Mouse (Mus musculus): ENCODE results near the gene Iqgap1. TPM values are rescaled to one million over a fixed set of nuclear protein-coding genes. Genes with fewer than 3 reads are reported as not detected.

Iqgap1 gene
- total and polyA plus RNA-seq, 2 experiments from 2014 or later: 23.6 to 39.8 TPM

DNA sequence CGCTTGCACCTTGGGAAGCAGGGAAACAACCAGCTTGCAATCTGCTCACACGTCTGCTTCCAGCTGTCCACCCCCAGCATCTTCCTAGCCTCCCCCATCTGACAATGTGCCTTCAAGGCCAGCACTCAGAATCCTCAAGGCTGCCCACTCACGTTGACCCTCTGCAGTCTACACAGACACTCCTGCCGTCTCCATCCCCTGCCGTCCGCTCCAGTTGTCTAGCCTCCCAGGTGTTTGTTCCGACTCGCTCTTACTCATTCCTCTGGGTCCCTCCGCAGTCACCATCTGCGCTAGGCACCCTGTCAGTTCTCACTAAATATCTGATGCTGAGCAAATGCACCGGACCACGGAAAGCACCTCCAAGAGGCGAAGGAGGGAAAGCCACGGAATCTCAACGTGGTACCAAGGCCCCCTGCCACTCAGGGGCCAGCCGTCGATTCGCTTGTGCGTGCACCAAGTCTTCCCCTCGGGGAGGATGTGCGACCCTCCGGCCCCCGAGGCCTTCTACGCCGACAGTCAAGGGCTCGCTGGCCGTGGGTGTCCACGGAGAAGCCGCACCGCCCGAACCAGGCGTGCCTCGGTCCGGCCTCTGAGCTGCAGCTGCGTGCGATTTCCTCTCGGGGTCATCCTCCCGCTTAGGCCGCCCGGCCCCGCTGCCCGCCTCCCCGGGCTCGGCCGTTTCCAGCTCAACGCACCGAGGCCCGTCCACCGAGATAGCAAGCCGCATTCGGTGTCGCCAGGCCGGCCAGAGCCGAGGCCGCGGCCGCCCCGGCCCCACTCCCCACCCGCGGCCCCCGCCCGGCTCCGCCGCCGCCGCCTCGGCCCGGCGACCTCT is 137.8 kb downstream of the Iqgap1 start:
- Histone ChIP-seq H3K27ac (ENCODE audit: low read depth) (peak overlapping the region; percentile 99), H3K4me2 (ENCODE audit: low read depth, low read length) (peak overlapping the region; percentile 79), H3K27me3 (ENCODE audit: control insufficient read depth, insufficient read depth, low read length) (no peaks in the 10 kb centered on the region), H3K4me1 (ENCODE audit: control insufficient read depth, insufficient read depth) (peaks cover 8% of the 10 kb centered on the region; the same call in 1 of the 2 replicates), H3K4me3 (ENCODE audit: low read depth, low read length) (peak overlapping the region; percentile 90), H3K9ac (replicated peaks; ENCODE audit: low read depth, low read length) (peak overlapping the region; percentile 97), H3K36me3 (replicated peaks; ENCODE audit: control insufficient read depth, insufficient read depth, low read length) (no peaks in the 10 kb centered on the region), H3K9me3 (replicated peaks; ENCODE audit: control insufficient read depth, low read length) (no peaks in the 10 kb centered on the region)
- TF ChIP-seq EP300 (IDR thresholded peaks at IDR 0.05; ENCODE audit: low read depth): no peak
- TF ChIP-seq CTCF (IDR thresholded peaks at IDR 0.05; ENCODE audit: low read depth): peak; percentile 23; the same call in 1 of the 2 replicates
- peak; percentile 57 for ATAC-seq (ENCODE audit: insufficient read depth, low read depth)
- peak; percentile 67 for DNase-seq (ENCODE audit: low spot score)
- 2% methylated on average over 56 of the region's 69 CpGs for WGBS

DNA sequence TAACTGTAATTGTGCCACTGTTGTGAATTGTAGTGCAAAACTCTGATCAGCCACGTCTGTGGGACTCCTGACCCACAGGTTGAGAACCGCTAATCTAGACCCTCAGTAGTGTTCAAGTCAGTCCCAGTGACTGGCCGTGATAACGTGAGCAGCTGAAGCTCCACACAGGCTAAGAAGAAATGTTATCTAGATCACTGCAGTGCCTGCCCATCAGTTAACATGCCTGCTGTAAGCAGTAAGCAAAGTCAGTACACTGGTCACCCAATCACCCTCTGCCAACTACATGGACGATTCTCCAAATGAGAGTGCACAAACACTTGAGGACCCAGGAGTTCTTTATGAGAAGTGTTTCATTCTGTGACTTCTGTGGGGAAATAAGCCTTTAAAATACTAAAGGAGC is 140.1 kb downstream of the Iqgap1 start:
- Histone ChIP-seq H3K27me3 (ENCODE audit: control insufficient read depth, insufficient read depth, low read length) (no peaks in the 10 kb centered on the region), H3K27ac (ENCODE audit: low read depth) (no peak overlapping the region), H3K4me1 (ENCODE audit: control insufficient read depth, insufficient read depth) (peaks cover 23% of the 10 kb centered on the region; the same call in 1 of the 2 replicates), H3K9me3 (replicated peaks; ENCODE audit: control insufficient read depth, low read length) (no peaks in the 10 kb centered on the region), H3K36me3 (replicated peaks; ENCODE audit: control insufficient read depth, insufficient read depth, low read length) (no peaks in the 10 kb centered on the region), H3K4me3 (ENCODE audit: low read depth, low read length) (no peak overlapping the region), H3K9ac (replicated peaks; ENCODE audit: low read depth, low read length) (no peak overlapping the region), H3K4me2 (ENCODE audit: low read depth, low read length) (no peak overlapping the region)
- ATAC-seq (ENCODE audit: insufficient read depth, low read depth): no peak
- no peak for TF ChIP-seq EP300 (IDR thresholded peaks at IDR 0.05; ENCODE audit: low read depth)
- TF ChIP-seq CTCF (IDR thresholded peaks at IDR 0.05; ENCODE audit: low read depth): no peak
- 65% methylated on average over 5 of the region's 5 CpGs for WGBS
- DNase-seq (ENCODE audit: low spot score): no peak

DNA sequence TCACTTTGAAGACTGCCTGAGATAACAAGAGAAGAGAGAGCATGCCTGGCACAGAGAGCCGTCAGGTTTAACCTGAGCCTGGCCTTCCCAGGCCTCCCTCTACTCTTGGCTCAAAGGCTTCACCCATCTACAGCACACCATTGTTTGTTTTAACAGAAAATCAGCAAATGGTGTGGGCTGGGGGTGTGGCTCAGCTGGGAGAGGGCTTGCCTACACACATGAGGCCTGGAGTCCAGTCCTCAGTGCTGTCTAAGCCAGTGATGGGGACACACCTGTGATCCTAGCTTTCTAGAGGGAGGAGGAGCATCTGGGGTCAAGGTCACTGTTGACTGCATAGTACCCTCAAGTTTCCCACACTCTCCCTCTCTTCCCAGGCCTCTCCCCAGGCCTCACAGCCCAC is 143.1 kb downstream of the Iqgap1 start:
- Histone ChIP-seq H3K9me3 (replicated peaks; ENCODE audit: control insufficient read depth, low read length) (no peaks in the 10 kb centered on the region), H3K9ac (replicated peaks; ENCODE audit: low read depth, low read length) (no peak overlapping the region), H3K4me3 (ENCODE audit: low read depth, low read length) (no peak overlapping the region), H3K36me3 (replicated peaks; ENCODE audit: control insufficient read depth, insufficient read depth, low read length) (no peaks in the 10 kb centered on the region), H3K4me2 (ENCODE audit: low read depth, low read length) (no peak overlapping the region), H3K4me1 (ENCODE audit: control insufficient read depth, insufficient read depth) (peaks cover 20% of the 10 kb centered on the region), H3K27me3 (ENCODE audit: control insufficient read depth, insufficient read depth, low read length) (no peaks in the 10 kb centered on the region), H3K27ac (ENCODE audit: low read depth) (no peak overlapping the region)
- no peak for TF ChIP-seq EP300 (IDR thresholded peaks at IDR 0.05; ENCODE audit: low read depth)
- TF ChIP-seq CTCF (IDR thresholded peaks at IDR 0.05; ENCODE audit: low read depth): no peak
- no peak for DNase-seq (ENCODE audit: low spot score)
- ATAC-seq (ENCODE audit: insufficient read depth, low read depth): no peak
- WGBS: 26% methylated on average over 1 of the region's 1 CpGs

DNA sequence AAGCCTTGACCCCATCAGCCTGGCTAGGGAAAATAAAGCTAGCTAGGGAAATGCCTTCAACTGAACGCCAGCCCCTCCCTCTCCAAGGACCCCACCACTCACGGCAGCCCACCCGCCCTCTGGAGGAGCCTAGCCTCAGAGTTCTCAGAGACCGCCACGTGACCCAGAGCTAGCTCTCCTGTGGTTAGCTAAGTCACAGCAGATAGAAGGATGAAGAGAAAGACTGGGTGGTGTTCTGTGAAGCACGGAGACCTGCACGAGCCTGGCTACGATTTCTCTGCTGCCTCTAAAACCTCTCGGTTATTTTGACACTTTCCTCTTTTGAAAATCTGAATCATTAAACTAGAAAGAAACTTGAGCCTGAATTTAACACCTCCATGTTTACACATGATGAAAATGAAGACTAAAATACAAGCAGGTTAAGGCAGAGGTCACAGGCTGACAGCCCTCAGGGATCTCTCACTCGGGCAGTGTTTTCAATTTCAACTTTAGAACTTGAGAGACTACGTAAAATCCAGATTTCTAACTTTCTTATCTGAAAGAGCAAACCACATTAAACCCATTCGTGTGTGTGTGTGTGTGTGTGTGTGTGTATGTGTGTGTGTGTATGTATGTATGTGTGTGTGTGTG is 145.4 kb downstream of the Iqgap1 start:
- peak overlapping the region; percentile 61 for H3K27ac ChIP-seq (ENCODE audit: low read depth)
- 18% methylated on average over 12 of the region's 12 CpGs for WGBS

DNA sequence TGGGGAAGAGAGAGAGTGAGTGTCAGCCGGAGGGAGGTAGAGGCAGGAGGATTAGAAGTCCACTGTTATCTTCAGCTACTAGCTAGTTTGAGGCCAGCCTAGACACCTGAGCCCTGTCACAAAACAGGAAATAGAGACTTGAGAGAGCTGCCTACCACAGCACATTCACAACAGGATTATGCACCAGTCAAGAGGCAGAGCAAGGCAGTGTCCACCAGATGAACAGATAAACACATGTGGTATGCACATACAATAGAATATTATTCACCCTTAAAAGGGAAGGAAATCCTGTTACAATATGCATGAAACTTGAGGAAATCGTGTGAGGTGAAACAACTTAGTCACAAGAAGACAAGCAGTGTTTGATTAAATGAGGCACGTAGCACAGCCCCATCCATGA is 153.5 kb downstream of the Iqgap1 start:
- H3K4me3 ChIP-seq (ENCODE audit: low read depth, low read length): no peak overlapping the region
- peaks cover 23% of the 10 kb centered on the region for H3K36me3 ChIP-seq (replicated peaks; ENCODE audit: control insufficient read depth, insufficient read depth, low read length)
- 67% methylated on average over 3 of the region's 3 CpGs for WGBS
- H3K27me3 ChIP-seq (ENCODE audit: control insufficient read depth, insufficient read depth, low read length): no peaks in the 10 kb centered on the region
- H3K9ac ChIP-seq (replicated peaks; ENCODE audit: low read depth, low read length): no peak overlapping the region
- ATAC-seq (ENCODE audit: insufficient read depth, low read depth) (no peak), DNase-seq (ENCODE audit: low spot score) (no peak)
- TF ChIP-seq EP300 (IDR thresholded peaks at IDR 0.05; ENCODE audit: low read depth) (no peak), CTCF (IDR thresholded peaks at IDR 0.05; ENCODE audit: low read depth) (no peak)
- no peak overlapping the region for H3K4me2 ChIP-seq (ENCODE audit: low read depth, low read length)
- no peak overlapping the region for H3K27ac ChIP-seq (ENCODE audit: low read depth)
- H3K9me3 ChIP-seq (replicated peaks; ENCODE audit: control insufficient read depth, low read length): no peaks in the 10 kb centered on the region
- peaks cover 1% of the 10 kb centered on the region; the same call in 1 of the 2 replicates for H3K4me1 ChIP-seq (ENCODE audit: control insufficient read depth, insufficient read depth)

More for the DNA sequence above, 145.4 kb downstream of the Iqgap1 start:
- peaks cover 18% of the 10 kb centered on the region for H3K36me3 ChIP-seq (replicated peaks; ENCODE audit: control insufficient read depth, insufficient read depth, low read length)
- no peak overlapping the region for H3K9ac ChIP-seq (replicated peaks; ENCODE audit: low read depth, low read length)
- no peak for ATAC-seq (ENCODE audit: insufficient read depth, low read depth)
- no peaks in the 10 kb centered on the region for H3K27me3 ChIP-seq (ENCODE audit: control insufficient read depth, insufficient read depth, low read length)
- no peak for DNase-seq (ENCODE audit: low spot score)
- no peaks in the 10 kb centered on the region for H3K9me3 ChIP-seq (replicated peaks; ENCODE audit: control insufficient read depth, low read length)
- peaks cover 17% of the 10 kb centered on the region for H3K4me1 ChIP-seq (ENCODE audit: control insufficient read depth, insufficient read depth)
- H3K4me3 ChIP-seq (ENCODE audit: low read depth, low read length): peak overlapping the region; percentile 20; the same call in 1 of the 2 replicates
- peak overlapping the region; percentile 47 for H3K4me2 ChIP-seq (ENCODE audit: low read depth, low read length)
- TF ChIP-seq CTCF (IDR thresholded peaks at IDR 0.05; ENCODE audit: low read depth) (no peak), EP300 (IDR thresholded peaks at IDR 0.05; ENCODE audit: low read depth) (no peak)

Data from heart, postnatal 0 days (tissue).